Mouse (Mus musculus) heart, embryonic 14.5 days (tissue): ENCODE data around the gene Uqcrh. TPM values are rescaled to one million over a fixed set of nuclear protein-coding genes. Genes with fewer than 3 reads are reported as not detected.

Experiments used
- ATAC-seq: fragments of 200-750 bp; cut with Nextera tagmentation; 2 replicates; pipeline ENCODE4 v1.8.0; 2017; ENCODE audit warnings: low read depth, moderate TSS enrichment; ENCODE audit not compliant: insufficient number of reproducible peaks, insufficient read depth, low FRiP score
- H3K27ac ChIP-seq, 2 experiments: fragments of 200-500 bp in 1 of 2; fragments of 300-500 bp in 1 of 2; sonication (generic) in 1 of 2; replicated peaks in 1 of 2; 2 replicates each; pipeline ENCODE4 v1.5.1; 2012 to 2014; ENCODE audit warnings: low read depth in 2 of 2, low read length in 2 of 2, control low read depth in 1 of 2, mild to moderate bottlenecking in 1 of 2, mixed read lengths in 1 of 2; ENCODE audit not compliant: control insufficient read depth in 1 of 2, insufficient read depth in 1 of 2
- H3K27me3 ChIP-seq: fragments of 300-500 bp; sonication (generic); 2 replicates; pipeline ENCODE4 v1.6.1; 2014; ENCODE audit warnings: mild to moderate bottlenecking, low read length, control low read depth; ENCODE audit not compliant: control insufficient read depth, insufficient read depth
- H3K36me3 ChIP-seq: fragments of 300-500 bp; sonication (generic); 2 replicates; pipeline ENCODE4 v1.6.1; 2014; ENCODE audit warnings: mild to moderate bottlenecking, control low read depth, low read length, mixed read lengths; ENCODE audit not compliant: control insufficient read depth, insufficient read depth
- H3K4me1 ChIP-seq, 2 experiments: fragments of 200-500 bp in 1 of 2; fragments of 300-500 bp in 1 of 2; sonication (generic) in 1 of 2; 2 replicates each; pipeline ENCODE4 v1.6.1; 2012 to 2014; ENCODE audit warnings: low read length in 2 of 2, control low read depth in 1 of 2, mixed read lengths in 1 of 2; ENCODE audit not compliant: control insufficient read depth in 2 of 2, insufficient read depth in 2 of 2
- H3K4me2 ChIP-seq: fragments of 300-500 bp; sonication (generic); 2 replicates; pipeline ENCODE4 v1.6.1; 2014; ENCODE audit warnings: mild to moderate bottlenecking, low read length
- H3K4me3 ChIP-seq, 2 experiments: fragments of 200-500 bp in 1 of 2; fragments of 300-500 bp in 1 of 2; sonication (generic) in 1 of 2; 2 replicates each; pipeline ENCODE4 v1.5.1; 2012 to 2014; ENCODE audit warnings: low read length in 2 of 2, mild to moderate bottlenecking in 2 of 2, control low read depth in 1 of 2, low read depth in 1 of 2, moderate library complexity in 1 of 2; ENCODE audit not compliant: control insufficient read depth in 1 of 2, insufficient read depth in 1 of 2
- H3K9ac ChIP-seq: fragments of 300-500 bp; sonication (generic); 2 replicates; pipeline ENCODE4 v1.6.1; 2014; ENCODE audit warnings: mild to moderate bottlenecking, low read length
- H3K9me3 ChIP-seq: fragments of 300-500 bp; sonication (generic); 2 replicates; pipeline ENCODE4 v1.6.1; 2016; ENCODE audit warnings: low read length, control low read depth; ENCODE audit not compliant: control insufficient read depth
- WGBS: fragments of 180-500 bp; shearing (Covaris S2); extraction: QIAGEN DNeasy Blood & Tissue Kit; methylation state at CpG from one replicate; pipeline ENCODE4 v1.1.7; 2014; 5-methylcytosine and 5-hydroxymethylcytosine counted together
- polyA plus RNA-seq: library from polyadenylated mRNA; unstranded; fragments of >200 nt; fragmentation: Nextera tagmentation; extraction: Ambion mirVana; gene quantifications from 2 replicates; pipeline ENCODE4 v1.2.1, GENCODE M21; 2014

Uqcrh gene
- polyA plus RNA-seq, 1 experiment from 2014 or later = 1,366 TPM

DNA sequence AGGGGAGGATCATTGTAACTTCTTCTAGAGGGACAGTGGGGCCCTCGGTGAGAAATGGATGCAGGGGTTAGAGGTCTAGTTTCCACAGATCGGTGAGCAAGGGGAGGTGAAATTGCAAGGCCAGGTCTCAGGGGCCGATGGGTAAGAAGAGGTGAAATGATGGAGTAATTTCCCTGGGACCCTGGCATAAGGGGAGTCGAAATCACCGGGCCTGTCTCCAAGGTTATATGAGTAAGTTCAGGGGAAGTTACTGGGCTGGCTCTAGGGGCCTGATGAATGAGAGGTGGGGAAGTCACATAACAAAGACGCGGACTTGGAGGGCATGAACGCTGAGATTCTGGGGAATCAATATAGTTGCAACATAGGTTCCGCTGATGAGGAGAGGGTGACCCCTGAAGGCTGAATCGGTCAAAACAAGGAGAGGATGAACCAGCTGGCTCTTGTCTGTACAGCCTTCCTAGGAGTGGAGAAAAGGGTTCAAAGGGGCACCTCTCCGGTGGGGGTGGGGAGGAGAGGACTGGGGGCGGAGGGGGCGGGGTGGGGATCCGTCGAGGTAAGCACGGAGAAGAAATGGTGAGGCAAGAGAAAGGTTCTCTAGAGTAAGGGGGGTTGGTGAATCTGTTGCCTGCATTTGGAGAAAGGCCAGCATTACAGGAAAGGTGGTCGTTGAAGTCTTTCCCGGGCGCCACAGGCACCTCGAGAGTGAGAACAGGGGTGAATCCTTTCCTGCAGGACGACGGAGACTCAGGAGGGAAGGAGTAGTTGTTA is 22.2 kb downstream of the Uqcrh start:
- Histone ChIP-seq H3K9ac (peak overlapping the region; percentile 80), H3K27ac (peak overlapping the region; percentile 95 to 96), H3K4me2 (peak overlapping the region; percentile 97), H3K9me3 (no peaks in the 10 kb centered on the region), H3K4me1 (peaks cover 5 to 10% of the 10 kb centered on the region in 2 experiments; a peak in 3 of 4 replicates), H3K27me3 (no peaks in the 10 kb centered on the region), H3K4me3 (peak overlapping the region; percentile 67 to 72), H3K36me3 (peaks cover 6% of the 10 kb centered on the region; the same call in 1 of the 2 replicates)
- 7% methylated on average over 22 of the region's 22 CpGs for WGBS
- 0 out of 2 replicates have a peak, but pooled peaks have one; percentile 31 for ATAC-seq

DNA sequence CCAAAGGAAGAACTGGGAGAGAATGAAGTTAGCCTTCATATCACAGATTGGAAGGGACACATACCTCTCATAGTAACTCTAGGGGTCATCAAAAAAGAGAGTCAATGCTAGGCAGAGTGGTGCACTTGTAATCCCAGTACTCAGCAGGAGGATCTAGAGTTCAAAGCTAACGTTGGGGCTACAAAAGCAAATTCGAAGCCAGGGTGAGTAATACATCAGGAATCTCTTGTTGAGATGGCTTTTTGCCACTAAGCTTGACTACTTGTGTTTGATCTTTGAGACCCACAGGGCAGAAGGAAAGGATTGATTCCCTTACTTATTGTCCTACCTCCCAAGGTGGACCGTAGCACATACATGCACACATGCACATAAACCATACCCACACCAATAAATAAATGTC is 25.7 kb downstream of the Uqcrh start:
- no peak overlapping the region for H3K4me2 ChIP-seq
- H3K27ac ChIP-seq = no peak overlapping the region
- H3K9me3 ChIP-seq = no peaks in the 10 kb centered on the region
- peaks cover 5 to 8% of the 10 kb centered on the region in 2 experiments; a peak in 3 of 4 replicates for H3K4me1 ChIP-seq
- no peaks in the 10 kb centered on the region for H3K27me3 ChIP-seq
- WGBS = 69% methylated on average over 3 of the region's 3 CpGs
- no peak for ATAC-seq
- peaks cover 12% of the 10 kb centered on the region for H3K36me3 ChIP-seq
- no peak overlapping the region for H3K9ac ChIP-seq
- no peak overlapping the region for H3K4me3 ChIP-seq

GRCm38 (mm10) chr4:116048130-116048920 is 26.5 kb downstream of the Uqcrh start:
- Histone ChIP-seq H3K4me2 (no peak overlapping the region), H3K27ac (no peak overlapping the region), H3K4me3 (no peak overlapping the region), H3K9me3 (no peaks in the 10 kb centered on the region), H3K4me1 (peaks cover 5 to 6% of the 10 kb centered on the region in 2 experiments; a peak in 3 of 4 replicates), H3K36me3 (peaks cover 16% of the 10 kb centered on the region), H3K9ac (peak overlapping the region; percentile 19; the same call in 1 of the 2 replicates), H3K27me3 (no peaks in the 10 kb centered on the region)
- 61% methylated on average over 7 of the region's 7 CpGs for WGBS
- no peak for ATAC-seq

DNA sequence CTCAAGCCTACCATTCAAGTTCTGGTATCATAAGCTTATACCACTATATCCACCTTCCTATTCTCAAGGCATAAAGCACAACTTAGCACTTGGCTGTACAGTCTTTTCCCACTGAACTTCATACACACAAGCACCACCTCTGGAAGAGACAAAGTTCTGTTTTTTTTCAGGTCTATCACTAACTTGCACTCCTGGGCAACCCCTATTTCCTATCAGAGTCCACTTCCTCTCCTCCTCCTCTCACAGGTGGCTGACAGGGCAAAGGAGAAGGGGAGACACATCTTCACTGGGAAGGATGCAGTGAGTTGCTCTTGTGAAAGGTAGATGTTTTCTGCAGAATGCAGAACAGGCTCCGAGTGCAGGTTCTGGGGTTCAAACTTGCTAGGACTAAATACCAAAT is 27.2 kb downstream of the Uqcrh start:
- 86% methylated on average over 1 of the region's 1 CpGs for WGBS
- no peak overlapping the region for H3K4me2 ChIP-seq
- no peak overlapping the region for H3K27ac ChIP-seq
- no peak overlapping the region for H3K4me3 ChIP-seq
- no peak overlapping the region for H3K9ac ChIP-seq
- H3K9me3 ChIP-seq = no peaks in the 10 kb centered on the region
- H3K27me3 ChIP-seq = no peaks in the 10 kb centered on the region
- peaks cover 22% of the 10 kb centered on the region for H3K36me3 ChIP-seq
- peaks cover 3 to 6% of the 10 kb centered on the region in 2 experiments; a peak in 3 of 4 replicates for H3K4me1 ChIP-seq
- ATAC-seq = no peak

DNA sequence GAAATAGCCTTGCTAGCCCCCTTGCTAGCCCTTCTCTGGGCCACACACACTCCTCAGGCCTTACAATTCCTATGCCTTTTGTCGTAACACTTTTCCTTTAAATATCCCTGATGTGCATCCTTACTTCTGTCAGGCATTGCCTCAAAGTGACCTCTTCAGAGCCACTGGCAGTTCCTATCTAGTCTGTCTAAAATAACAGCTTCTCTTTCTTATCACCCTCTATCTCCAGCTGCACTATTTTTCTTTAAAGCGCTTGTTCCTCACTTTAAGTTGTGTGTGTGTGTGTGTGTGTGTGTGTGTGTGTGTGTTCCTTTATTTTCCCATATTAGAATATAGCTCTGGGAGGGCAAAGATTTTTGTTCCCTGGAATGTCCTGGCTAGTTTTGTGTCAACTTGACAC is 28.3 kb downstream of the Uqcrh start:
- Histone ChIP-seq H3K9me3 (no peaks in the 10 kb centered on the region), H3K27ac (no peak overlapping the region), H3K4me2 (no peak overlapping the region), H3K9ac (no peak overlapping the region), H3K27me3 (no peaks in the 10 kb centered on the region), H3K4me1 (no peaks in the 10 kb centered on the region), H3K4me3 (no peak overlapping the region), H3K36me3 (peaks cover 32% of the 10 kb centered on the region)
- WGBS = 80% methylated on average over 2 of the region's 2 CpGs
- no peak for ATAC-seq

- H3K9me3 ChIP-seq = no peaks in the 10 kb centered on the region
- H3K4me2 ChIP-seq = no peak overlapping the region
- WGBS = 76% methylated on average over 3 of the region's 3 CpGs
- no peaks in the 10 kb centered on the region for H3K27me3 ChIP-seq
- H3K9ac ChIP-seq = no peak overlapping the region
- H3K4me1 ChIP-seq = no peaks in the 10 kb centered on the region
- ATAC-seq = no peak
- no peak overlapping the region for H3K27ac ChIP-seq
- peaks cover 61% of the 10 kb centered on the region for H3K36me3 ChIP-seq
- no peak overlapping the region for H3K4me3 ChIP-seq
These were observed 32.7 kb downstream of the Uqcrh start for GRCm38 (mm10) chr4:116042186-116042585.

GRCm38 (mm10) chr4:116040466-116040865 is 34.4 kb downstream of the Uqcrh start:
- Histone ChIP-seq H3K36me3 (peaks cover 74% of the 10 kb centered on the region), H3K4me1 (no peaks in the 10 kb centered on the region), H3K9me3 (no peaks in the 10 kb centered on the region), H3K4me2 (no peak overlapping the region), H3K4me3 (no peak overlapping the region), H3K27ac (no peak overlapping the region), H3K27me3 (no peaks in the 10 kb centered on the region), H3K9ac (no peak overlapping the region)
- ATAC-seq = no peak
- WGBS = 86% methylated on average over 2 of the region's 2 CpGs
